Mouse (Mus musculus) heart, adult 2 months (tissue): ENCODE measurements around the gene Cyp4f16. TPM values are rescaled to one million over a fixed set of nuclear protein-coding genes. Genes with fewer than 3 reads are reported as not detected.

ENCODE experiments used
- DNase-seq, 2 experiments: peaks; one replicate each; pipeline ENCODE4 v3.0.0; 2021
- H3K27ac ChIP-seq: fragments of 200-600 bp; 2 replicates; pipeline ENCODE4 v1.8.1; 2022
- H3K27me3 ChIP-seq: fragments of 200-500 bp; 2 replicates; pipeline ENCODE4 v1.6.1; 2012; ENCODE audit warnings: mild to moderate bottlenecking, low read length, inconsistent platforms, mixed read lengths; ENCODE audit not compliant: control insufficient read depth, insufficient read depth
- H3K36me3 ChIP-seq: fragments of 200-500 bp; 2 replicates; pipeline ENCODE4 v1.6.1; 2012; ENCODE audit warnings: low read length, inconsistent platforms; ENCODE audit not compliant: control insufficient read depth, insufficient read depth
- H3K4me1 ChIP-seq: fragments of 200-500 bp; 2 replicates; pipeline ENCODE4 v1.6.1; 2011; ENCODE audit warnings: low read length; ENCODE audit not compliant: control insufficient read depth, insufficient read depth
- H3K4me3 ChIP-seq: fragments of 200-600 bp; 2 replicates; pipeline ENCODE4 v1.8.1; 2022
- H3K79me2 ChIP-seq: fragments of 200-500 bp; replicated peaks from 2 replicates; pipeline ENCODE4 v1.6.1; 2012; ENCODE audit warnings: mild to moderate bottlenecking, inconsistent platforms, low read length, moderate library complexity, mixed read lengths; ENCODE audit not compliant: control insufficient read depth, insufficient read depth
- H3K9ac ChIP-seq: fragments of 200-500 bp; 2 replicates; pipeline ENCODE4 v1.6.1; 2012; ENCODE audit warnings: low read depth, mild to moderate bottlenecking, control low read depth, inconsistent platforms, low read length, mixed read lengths
- CTCF ChIP-seq: fragments of 200-600 bp; IDR thresholded peaks from 2 replicates; pipeline ENCODE4 v1.8.1; 2022; ENCODE audit warnings: antibody characterized with exemption, mild to moderate bottlenecking, moderate library complexity
- EP300 ChIP-seq: fragments of 200-500 bp; IDR thresholded peaks from 2 replicates; pipeline ENCODE4 v1.6.1; 2011; ENCODE audit warnings: low read depth, low read length, control low read depth; ENCODE audit not compliant: insufficient read depth
- POLR2A ChIP-seq: fragments of 200-500 bp; IDR thresholded peaks from 2 replicates; pipeline ENCODE4 v1.6.1; 2011; ENCODE audit warnings: mild to moderate bottlenecking, low read depth, low read length, control low read depth; ENCODE audit not compliant: insufficient read depth
- WGBS: fragments of 180-500 bp; shearing (Covaris S2); methylation state at CpG from one replicate; pipeline ENCODE4 v1.1.7; 2018; 5-methylcytosine and 5-hydroxymethylcytosine counted together
- intact Hi-C: fragments of 180-260 bp; cut with DNase I; formaldehyde crosslinking; loops from one replicate; pipeline ENCODE4 v1.15.1; 2025
- polyA plus RNA-seq: library from polyadenylated mRNA; depleted of rRNA; stranded (reverse); fragments of >200 nt; gene quantifications from 2 replicates; pipeline ENCODE4 v1.2.3, GENCODE M21; 2012; rRNA removed
- total RNA-seq, 2 experiments: library from RNA; stranded (reverse); gene quantifications; 2 replicates each; pipeline ENCODE4 v1.2.3; 2021

Gene Cyp4f16
- total and polyA plus RNA-seq, 3 experiments = 4.5 to 10.5 (median 4.7) TPM

- H3K27me3 ChIP-seq = no peaks in the 10 kb centered on the region
- H3K27ac ChIP-seq = no peak overlapping the region
- H3K4me3 ChIP-seq = no peak overlapping the region
- TF ChIP-seq CTCF = no peak
- no peak for TF ChIP-seq POLR2A
- no peak for TF ChIP-seq EP300
- 53% methylated on average over 7 of the region's 7 CpGs for WGBS
- no peak for DNase-seq
- H3K9ac ChIP-seq = no peak overlapping the region
- no peaks in the 10 kb centered on the region for H3K36me3 ChIP-seq
- H3K4me1 ChIP-seq = no peaks in the 10 kb centered on the region
- intact Hi-C loops = no loop called here
- H3K79me2 ChIP-seq = no peaks in the 10 kb centered on the region
Measured at GRCm38 (mm10) chr17:32577496-32578186, 41.3 kb downstream of the Cyp4f16 start.

- no peak overlapping the region for H3K9ac ChIP-seq
- intact Hi-C loops = no loop called here
- H3K79me2 ChIP-seq = no peaks in the 10 kb centered on the region
- TF ChIP-seq EP300 (no peak), CTCF (no peak), POLR2A (no peak)
- 87% methylated on average over 18 of the region's 18 CpGs for WGBS
- no peaks in the 10 kb centered on the region for H3K27me3 ChIP-seq
- no peaks in the 10 kb centered on the region for H3K36me3 ChIP-seq
- no peak overlapping the region for H3K4me3 ChIP-seq
- H3K27ac ChIP-seq = no peak overlapping the region
- H3K4me1 ChIP-seq = no peaks in the 10 kb centered on the region
- DNase-seq = no peak
Measured at GRCm38 (mm10) chr17:32596494-32596893, 60.1 kb downstream of the Cyp4f16 start.

Other genes with a start within 250 kb of the Cyp4f16 start
- gene Akap8, start 215.3 kb upstream of the Cyp4f16 start, total RNA-seq = 10 to 100 TPM; 38.9 to 40.7 TPM
- gene Akap8, start 215.3 kb upstream of the Cyp4f16 start, polyA plus RNA-seq = 32.2 and 40.4 TPM in 2 replicates
- gene Akap8l, start 186.0 kb upstream of the Cyp4f16 start, total RNA-seq = 10 to 100 TPM; 50.3 to 51.2 TPM
- 55.1 and 67.3 TPM in 2 replicates for gene Akap8l, start 186.0 kb upstream of the Cyp4f16 start, polyA plus RNA-seq
- 10 to 100 TPM; 16.0 to 16.6 TPM for gene Wiz, start 147.1 kb upstream of the Cyp4f16 start, total RNA-seq
- 17.2 and 17.4 TPM in 2 replicates for gene Wiz, start 147.1 kb upstream of the Cyp4f16 start, polyA plus RNA-seq
- gene Rasal3, start 133.0 kb upstream of the Cyp4f16 start, total RNA-seq = under 1 TPM; 0.70 to 0.98 TPM
- gene Rasal3, start 133.0 kb upstream of the Cyp4f16 start, polyA plus RNA-seq = 1.1 and 4.2 TPM in 2 replicates
- gene Pglyrp2, start 112.4 kb upstream of the Cyp4f16 start, total RNA-seq = under 1 TPM in 1 of 2 experiments, not detected in 1; 0.09 TPM
- 0.35 and 0.86 TPM in 2 replicates for gene Pglyrp2, start 112.4 kb upstream of the Cyp4f16 start, polyA plus RNA-seq
- not detected for gene Cyp4f39, start 83.8 kb upstream of the Cyp4f16 start, total RNA-seq
- 0.21 TPM in 1 of 2 replicates, not detected in the other for gene Cyp4f39, start 83.8 kb upstream of the Cyp4f16 start, polyA plus RNA-seq
- 1 to 10 TPM; 4.5 to 5.4 TPM for gene Cyp4f17, start 30.5 kb upstream of the Cyp4f16 start, total RNA-seq
- gene Cyp4f17, start 30.5 kb upstream of the Cyp4f16 start, polyA plus RNA-seq = 8.6 and 9.8 TPM in 2 replicates
- not detected for gene Cyp4f37, start 84.8 kb downstream of the Cyp4f16 start, total RNA-seq
- not detected in 2 replicates for gene Cyp4f37, start 84.8 kb downstream of the Cyp4f16 start, polyA plus RNA-seq
- not detected for gene Cyp4f40, start 122.3 kb downstream of the Cyp4f16 start, total RNA-seq
- not detected in 2 replicates for gene Cyp4f40, start 122.3 kb downstream of the Cyp4f16 start, polyA plus RNA-seq
- not detected for gene Cyp4f15, start 149.1 kb downstream of the Cyp4f16 start, total RNA-seq
- 1.0 TPM in 1 of 2 replicates, not detected in the other for gene Cyp4f15, start 149.1 kb downstream of the Cyp4f16 start, polyA plus RNA-seq